17 mouse cellular contexts compared by ENCODE assay signal in genomic region chr17:7165524-7165923, GRCm38 (mm10). TPM values are rescaled to one million over a fixed set of nuclear protein-coding genes. Genes with fewer than 3 reads are reported as not detected.
DNase-seq lines count a peak whose midpoint lies in the region; TF ChIP-seq lines count a peak whose summit lies in the region.
"Had no signal": no experiment of that assay in that cellular context is flagged by ENCODE, and none has a peak within 500 bp of the region (broad histone marks: within the 10 kb centered on the region; RNA-seq: fewer than 3 reads in every experiment).

No protein-coding gene starts in this region.

- no peak for TF ChIP-seq CTCF in C2C12 (IDR thresholded peaks at IDR 0.05; ENCODE audit: control insufficient read depth, insufficient read depth, insufficient read length)

- H3K79me2 ChIP-seq in C2C12 (ENCODE audit: control insufficient read depth, insufficient read depth), result peaks cover 4% of the 10 kb centered on the region
- peaks cover under 1% of the 10 kb centered on the region for H3K79me2 ChIP-seq in myocyte (ENCODE audit: control insufficient read depth, insufficient read depth)

- intact Hi-C loops in heart, postnatal 36 days (cut with DNase I), result no loop called here

- H3K4me3 ChIP-seq in C2C12 (ENCODE audit: insufficient read depth, poor library complexity, severe bottlenecking) (no peak overlapping the region), myocyte (no peak overlapping the region)

- H3ac ChIP-seq in C2C12 (ENCODE audit: control insufficient read depth, insufficient read length, low read depth), result no peak overlapping the region
- no peak overlapping the region for H3ac ChIP-seq in myocyte (ENCODE audit: control insufficient read depth, insufficient read length)

- H3K4me2 ChIP-seq in myocyte (ENCODE audit: low read depth), result no peak overlapping the region

- H3K27me3 ChIP-seq in C2C12 (ENCODE audit: control insufficient read depth, insufficient read depth, insufficient read length) (no peaks in the 10 kb centered on the region), myocyte (ENCODE audit: control insufficient read depth, insufficient read depth, insufficient read length) (no peaks in the 10 kb centered on the region)
- H3K27me3 ChIP-seq: Patski had no signal

- TF ChIP-seq POLR2A in myocyte (IDR thresholded peaks at IDR 0.05; ENCODE audit: insufficient read length, low read depth), result no peak

- no peaks in the 10 kb centered on the region for H3K79me3 ChIP-seq in C2C12 (ENCODE audit: low read depth)

- H3K36me3 ChIP-seq in C2C12 (ENCODE audit: control insufficient read depth, insufficient read depth) (no peaks in the 10 kb centered on the region), myocyte (ENCODE audit: control insufficient read depth, insufficient read depth) (no peaks in the 10 kb centered on the region)
- H3K36me3 ChIP-seq: G1E had no signal

- DNase-seq in heart, postnatal 36 days, result no peak
- DNase-seq in adrenal gland, postnatal 36 days, result no peak
- DNase-seq: adrenal gland, adult 2 months; adrenal gland, adult 8-10 months; adrenal gland, postnatal 10 days; adrenal gland, postnatal 14 days; adrenal gland, postnatal 25 days; B cell, adult 2 months; cerebellum, adult 11 months; cerebellum, adult 11-12 months; cerebellum, adult 18-20 months; cerebellum, adult 2 months; cerebellum, adult 8-10 months had no signal

TF ChIP-seq in C2C12, 6 proteins besides CTCF, POLR2A, EP300 and RAD21:
- TF ChIP-seq MYOD1 (IDR thresholded peaks at IDR 0.05; ENCODE audit: control insufficient read depth, insufficient read length, low read depth) (peak; percentile 92), FOSL1 (IDR thresholded peaks at IDR 0.05; ENCODE audit: insufficient read depth, low read length, poor library complexity, severe bottlenecking) (no peak)

TF ChIP-seq in myocyte, 11 proteins besides CTCF, POLR2A, EP300 and RAD21:
- peak; percentile 10 for TF ChIP-seq TCF12 (IDR thresholded peaks at IDR 0.05; ENCODE audit: insufficient read depth, poor library complexity, severe bottlenecking)
- TF ChIP-seq MAX (IDR thresholded peaks at IDR 0.05; ENCODE audit: low read depth), result no peak
- TF ChIP-seq MYOG (IDR thresholded peaks at IDR 0.05; ENCODE audit: control insufficient read depth in 1 of 3, insufficient read depth in 1 of 3, insufficient read length in 2 of 3, low read depth in 2 of 3), result peak in 2 of 3 experiments; percentile 66 to 84
- TF ChIP-seq MYOD1 (IDR thresholded peaks at IDR 0.05; ENCODE audit: control insufficient read depth in 1 of 3, insufficient read length in 2 of 3, low read depth in 2 of 3), result peak in 2 of 3 experiments; percentile 64 to 90

RNA-seq across cellular contexts. Expression of gene Rps6ka2, which starts 4.4 kb away (rescaled TPM):
- 28.2 TPM for polyA plus RNA-seq in C2C12 (2012; fragmentation: generic; extraction: Trizol)
- polyA plus RNA-seq in myocyte (2012; fragmentation: generic; extraction: Trizol), result 56.9 TPM
- total RNA-seq in heart, postnatal 36 days (2021), result 10 to 100 TPM; 27.1 to 28.5 TPM
- total RNA-seq in adrenal gland, postnatal 36 days (2021), result 10 to 100 TPM; 10.3 to 17.6 TPM
- polyA plus RNA-seq: G1E had no signal
